Mouse (Mus musculus): ENCODE results near the gene Plekha8. TPM values are rescaled to one million over a fixed set of nuclear protein-coding genes. Genes with fewer than 3 reads are reported as not detected.
A peak's percentile ranks its signal among the peaks of the same experiment; 100 is the strongest.

The Plekha8 gene
- total RNA-seq, 2 experiments from 2014 or later, result 8.1 to 9.1 TPM

- no peak for DNase-seq (ENCODE audit: low spot score in 2 of 2)
Observed at GRCm38 (mm10) chr6:54631462-54631861, 36.6 kb downstream of the Plekha8 start.

- no peak for DNase-seq (ENCODE audit: low spot score in 2 of 2)
Observed at GRCm38 (mm10) chr6:54639877-54640276, 45.0 kb downstream of the Plekha8 start.

- no peak for DNase-seq (ENCODE audit: low spot score in 2 of 2)
Observed at GRCm38 (mm10) chr6:54641953-54642352, 47.0 kb downstream of the Plekha8 start.

- DNase-seq (ENCODE audit: low spot score in 2 of 2), result no peak
Observed at GRCm38 (mm10) chr6:54643181-54643580, 48.3 kb downstream of the Plekha8 start.

GRCm38 (mm10) chr6:54655471-54656095 is 60.7 kb downstream of the Plekha8 start:
- DNase-seq (ENCODE audit: low spot score in 2 of 2), result no peak

- no peak for DNase-seq (ENCODE audit: low spot score in 2 of 2)
Observed at GRCm38 (mm10) chr6:54657861-54658260, 63.0 kb downstream of the Plekha8 start.

- no peak for DNase-seq (ENCODE audit: low spot score in 2 of 2)
Observed at GRCm38 (mm10) chr6:54669868-54670267, 75.0 kb downstream of the Plekha8 start.

GRCm38 (mm10) chr6:54672901-54673300 is 78.0 kb downstream of the Plekha8 start:
- DNase-seq (ENCODE audit: low spot score in 2 of 2), result no peak

- no peak for DNase-seq (ENCODE audit: low spot score in 2 of 2)
Observed at GRCm38 (mm10) chr6:54679686-54680085, 84.8 kb downstream of the Plekha8 start.

- DNase-seq (ENCODE audit: low spot score in 2 of 2), result peak; percentile 99
Observed at GRCm38 (mm10) chr6:54680891-54681745, 86.2 kb downstream of the Plekha8 start, which contains the start of gene Mturn. TSS of gene Mturn (plus strand) at chr6:54681624.

- DNase-seq (ENCODE audit: low spot score in 2 of 2), result no peak
Observed at GRCm38 (mm10) chr6:54681746-54682428, 87.0 kb downstream of the Plekha8 start.

GRCm38 (mm10) chr6:54684085-54684484 is 89.2 kb downstream of the Plekha8 start:
- no peak for DNase-seq (ENCODE audit: low spot score in 2 of 2)

- DNase-seq (ENCODE audit: low spot score in 2 of 2), result no peak
Observed at GRCm38 (mm10) chr6:54685103-54685502, 90.2 kb downstream of the Plekha8 start.

GRCm38 (mm10) chr6:54685716-54686395 is 90.9 kb downstream of the Plekha8 start:
- no peak for DNase-seq (ENCODE audit: low spot score in 2 of 2)

GRCm38 (mm10) chr6:54686946-54687737 is 92.2 kb downstream of the Plekha8 start:
- no peak for DNase-seq (ENCODE audit: low spot score in 2 of 2)

- DNase-seq (ENCODE audit: low spot score in 2 of 2), result no peak
Observed at GRCm38 (mm10) chr6:54688467-54689323, 93.8 kb downstream of the Plekha8 start.

GRCm38 (mm10) chr6:54689686-54690085 is 94.8 kb downstream of the Plekha8 start:
- no peak for DNase-seq (ENCODE audit: low spot score in 2 of 2)

GRCm38 (mm10) chr6:54690838-54691237 is 95.9 kb downstream of the Plekha8 start:
- DNase-seq (ENCODE audit: low spot score in 2 of 2), result no peak

GRCm38 (mm10) chr6:54691368-54692116 is 96.6 kb downstream of the Plekha8 start:
- no peak for DNase-seq (ENCODE audit: low spot score in 2 of 2)

Measured in gastrocnemius, postnatal 4 days (tissue).